Mouse (Mus musculus): ENCODE data around the gene Pdlim5.
"Not testable (repeated sequence)": the region's sequence is repeated elsewhere in the genome, so short reads cannot be mapped to it uniquely, and the experiment has no call there.

Gene Pdlim5

DNA sequence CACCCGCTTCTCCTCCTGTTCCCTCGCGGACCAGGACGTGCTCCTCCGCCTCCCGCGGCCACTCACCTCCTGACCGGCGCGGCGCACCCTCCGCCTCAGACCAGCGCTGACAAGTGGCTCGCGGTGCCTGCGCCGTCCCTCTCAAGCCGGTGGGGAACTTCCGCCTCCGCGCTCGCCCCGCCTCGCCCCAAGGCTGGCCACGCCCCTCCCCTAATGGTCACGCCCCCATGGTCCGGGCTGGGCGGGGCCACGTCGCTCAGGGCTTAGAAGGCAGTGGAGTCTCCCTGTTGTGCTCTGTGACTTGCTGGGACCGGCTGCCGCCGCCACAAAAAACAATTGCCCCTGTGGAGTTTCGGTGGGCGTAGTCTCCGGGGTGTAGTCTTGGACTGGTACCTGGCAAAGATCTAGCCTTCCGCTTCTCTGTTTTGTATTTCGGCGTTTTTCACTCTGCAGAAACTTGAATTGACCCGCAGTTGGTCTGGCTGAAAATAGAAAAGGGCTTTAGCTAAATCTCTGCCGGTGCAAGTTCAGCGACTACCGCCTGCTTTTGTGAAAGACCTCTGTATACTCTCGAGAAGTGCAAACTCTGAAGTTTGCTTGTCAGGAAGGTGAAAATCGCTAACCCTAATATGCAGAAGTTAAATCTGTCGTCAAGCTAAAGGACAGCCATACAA lies at the start of gene Pdlim5:
Pdlim5 (minus strand) TSS at position 177 of the 674 bp plus-strand sequence.
- peak; percentile 47 for DNase-seq

DNA sequence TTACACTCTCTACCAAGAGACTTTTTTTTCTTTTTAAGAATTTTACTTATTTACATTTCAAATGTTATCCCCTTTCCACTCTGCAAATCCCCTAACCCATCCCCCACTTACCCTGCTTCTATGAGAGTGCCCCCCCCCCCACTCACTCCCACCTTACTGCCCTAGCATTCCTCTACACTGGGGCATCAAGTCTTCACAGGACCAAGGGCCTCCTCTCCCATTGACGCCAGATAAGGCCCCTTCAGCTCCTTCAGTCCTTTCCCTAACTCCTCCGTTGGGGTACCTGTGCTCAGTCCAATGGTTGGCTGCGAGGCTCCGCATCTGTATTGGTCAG lies 48.2 kb upstream of the Pdlim5 start:
- no peak for DNase-seq

DNA sequence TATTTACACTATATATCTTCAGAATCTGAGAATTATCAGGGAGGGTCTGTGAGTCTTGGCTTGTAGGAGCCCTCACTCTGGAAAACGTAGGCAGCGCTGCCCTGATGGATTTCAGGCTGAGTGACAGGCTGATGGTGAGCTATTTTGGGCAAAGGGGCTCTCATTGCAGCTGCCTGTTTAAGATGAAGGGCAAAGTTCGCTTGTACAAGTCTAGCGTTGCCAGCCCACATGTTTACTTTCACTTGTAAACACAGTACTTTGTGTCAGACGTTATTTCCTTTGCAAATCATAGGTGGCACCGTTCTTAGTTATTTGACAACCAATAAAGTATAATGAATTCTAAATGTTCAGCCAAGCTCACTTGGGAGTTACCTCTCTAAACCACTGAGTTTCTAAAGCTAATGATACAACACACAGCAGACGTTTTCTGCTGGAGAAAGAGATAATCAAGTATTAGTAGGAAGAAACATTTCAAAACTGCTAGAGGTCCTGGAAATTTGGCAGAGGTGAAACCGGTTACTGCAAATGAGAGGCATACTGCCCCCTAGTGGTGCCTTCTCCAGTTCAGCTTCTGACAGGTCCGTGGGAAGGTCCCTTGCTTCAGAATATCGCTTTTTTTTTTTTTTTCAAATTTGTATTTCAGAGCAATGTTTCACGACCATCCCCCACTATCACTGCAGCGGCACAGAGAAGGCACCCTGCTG lies 47.7 kb upstream of the Pdlim5 start:
- DNase-seq = peak; percentile 57

DNA sequence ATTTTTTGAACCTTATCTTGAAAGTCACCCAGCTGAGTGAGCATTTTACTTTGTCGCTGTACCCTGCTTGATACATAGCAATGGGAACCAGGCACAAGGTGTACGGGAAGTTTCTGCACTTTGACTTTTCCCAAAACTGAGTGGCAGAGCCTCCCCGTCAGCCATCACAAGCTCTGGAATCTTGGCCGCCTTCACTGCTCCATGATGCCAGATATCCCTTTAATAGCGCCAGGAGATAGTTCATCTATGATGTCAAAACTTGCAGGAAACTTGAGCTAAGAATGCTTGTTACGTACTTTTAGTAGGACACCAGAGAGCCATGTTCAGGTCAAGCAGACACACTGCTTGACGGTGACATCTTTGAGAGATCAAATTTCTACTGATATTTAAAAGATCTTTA lies 46.7 kb upstream of the Pdlim5 start:
- DNase-seq = no peak

DNA sequence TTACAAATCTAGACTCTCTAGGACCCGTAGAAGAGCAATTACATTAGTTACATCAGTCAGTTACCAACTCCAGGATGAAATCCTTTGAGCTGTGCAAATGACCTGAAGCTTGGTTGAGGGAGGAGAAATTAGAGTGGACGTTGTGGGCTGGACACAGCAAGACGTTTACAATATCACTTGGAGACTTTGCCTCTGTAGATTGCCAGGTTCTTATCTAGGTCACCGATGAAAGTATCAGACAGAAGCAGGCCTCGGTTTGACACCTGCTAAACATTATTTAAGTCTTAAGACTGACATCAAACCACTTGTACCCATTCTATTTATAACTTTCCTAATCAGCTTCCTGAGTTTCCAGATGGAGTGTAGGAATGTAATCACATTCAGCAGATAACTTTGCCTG lies 45.6 kb upstream of the Pdlim5 start:
- no peak for DNase-seq

DNA sequence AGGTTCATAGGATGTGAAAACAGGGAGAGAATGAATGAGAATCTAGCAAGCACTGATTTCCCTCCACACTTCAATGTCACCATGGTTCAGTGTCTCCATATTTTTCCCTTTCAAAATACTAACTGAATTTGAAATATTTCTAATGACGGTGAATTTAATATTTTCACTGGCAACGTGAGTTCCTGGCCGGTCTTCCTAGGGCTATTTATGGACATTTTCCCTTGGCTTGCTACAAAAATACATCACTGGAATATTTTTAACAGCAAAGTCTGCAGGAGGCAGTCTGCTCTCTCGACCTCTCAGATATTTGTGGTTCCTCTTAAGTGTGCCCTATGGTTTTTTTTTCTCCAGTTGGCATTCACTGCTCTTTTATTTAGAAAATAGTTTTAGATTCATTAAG lies 44.7 kb upstream of the Pdlim5 start:
- DNase-seq = no peak

DNA sequence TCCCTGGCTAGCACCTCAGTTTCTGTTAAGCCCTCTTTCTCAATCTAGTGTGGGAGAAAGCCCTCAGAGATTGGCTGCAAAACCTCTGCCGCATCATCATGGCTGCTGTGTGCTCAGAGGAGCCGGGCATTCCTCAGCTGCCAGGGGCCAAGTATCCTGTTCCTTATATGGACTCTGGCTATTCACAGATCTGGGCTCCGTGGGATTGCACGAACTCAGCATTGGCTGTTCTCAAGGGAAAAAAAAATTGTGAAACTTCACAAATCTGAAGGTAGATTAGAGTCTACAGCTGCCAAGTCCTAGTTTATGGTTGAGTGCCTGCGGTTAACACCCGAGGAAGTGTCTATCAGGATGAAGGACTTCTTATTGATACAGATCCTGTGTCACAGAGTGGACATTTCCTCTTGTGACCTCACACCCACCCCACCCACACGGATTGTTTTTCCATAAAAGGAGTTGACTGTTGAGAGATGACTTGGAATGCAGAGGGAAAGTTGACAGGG lies 44.1 kb upstream of the Pdlim5 start:
- DNase-seq = no peak

DNA sequence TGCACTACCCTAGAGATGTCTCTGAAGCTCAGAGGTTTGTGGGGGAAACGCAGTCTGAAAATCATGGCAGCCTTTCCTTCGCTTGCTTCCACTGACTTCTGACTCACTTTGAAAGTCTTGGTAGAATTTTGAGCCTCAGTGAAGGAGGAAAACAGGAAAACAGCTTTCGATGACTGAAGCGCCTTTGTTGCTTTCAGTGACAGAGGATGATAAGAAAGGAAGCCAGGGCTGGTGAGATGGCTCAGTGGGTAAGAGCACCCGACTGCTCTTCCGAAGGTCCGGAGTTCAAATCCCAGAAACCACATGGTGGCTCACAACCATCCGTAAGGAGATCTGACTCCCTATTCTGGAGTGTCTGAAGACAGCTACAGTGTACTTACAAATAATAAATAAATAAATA lies 43.1 kb upstream of the Pdlim5 start:
- DNase-seq = not testable (repeated sequence)

DNA sequence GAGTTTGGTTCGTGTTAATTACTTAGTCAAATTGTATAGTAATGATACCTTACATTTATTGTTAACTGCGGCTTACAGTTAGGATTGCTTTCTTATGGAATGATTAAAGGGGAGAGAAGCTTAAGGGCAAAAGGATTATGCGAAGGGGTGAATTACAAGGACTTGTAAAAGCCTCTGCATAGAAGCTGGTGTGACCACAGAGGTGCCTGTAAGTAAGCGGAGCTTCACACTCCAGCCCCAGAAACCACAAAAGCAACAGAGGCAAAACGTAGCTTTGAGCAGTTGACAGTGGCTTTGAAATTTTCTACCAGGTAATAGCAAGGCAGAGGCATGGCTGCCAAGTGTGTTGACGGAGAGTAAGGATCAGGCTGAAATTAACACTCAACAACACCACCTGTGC lies 41.3 kb upstream of the Pdlim5 start:
- no peak for DNase-seq

DNA sequence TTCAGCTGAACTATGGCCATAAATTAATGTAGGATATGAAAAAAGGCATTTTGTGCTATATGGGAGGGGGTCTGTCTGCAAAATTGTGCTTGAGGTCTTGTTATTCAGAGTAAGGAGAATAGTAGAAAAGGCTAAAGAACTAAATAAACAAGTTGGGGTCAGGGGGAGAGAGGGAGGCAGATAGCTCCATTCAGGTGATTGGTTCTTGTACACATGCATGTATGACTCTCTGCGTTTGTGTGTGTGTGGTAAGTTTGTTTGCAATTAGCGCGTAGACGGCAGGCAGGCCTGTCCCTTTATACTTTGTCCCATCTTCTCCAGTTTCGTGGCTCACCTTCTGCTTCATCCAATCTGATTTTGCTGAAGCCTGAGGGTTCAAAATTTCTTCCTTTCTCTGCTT lies 40.7 kb upstream of the Pdlim5 start:
- DNase-seq = no peak

DNA sequence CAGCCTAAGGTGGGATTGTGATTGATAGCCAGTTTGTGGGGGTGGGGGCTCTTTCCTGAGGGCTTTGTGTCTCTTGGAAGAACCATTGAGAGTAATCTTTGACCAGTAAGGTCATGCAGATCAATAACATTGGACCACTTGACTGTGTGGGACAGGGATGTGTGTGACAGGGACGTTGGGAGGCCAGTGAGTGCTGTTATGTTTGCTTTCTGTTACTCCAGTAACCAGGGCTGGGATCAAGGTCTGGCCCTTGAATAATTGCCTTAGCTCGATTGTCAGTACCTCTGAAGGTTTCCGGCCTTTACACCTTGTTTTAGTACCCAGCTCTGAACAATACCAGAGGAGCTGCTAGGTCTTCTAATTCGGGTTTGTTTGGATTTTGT lies 39.3 kb upstream of the Pdlim5 start:
- no peak for DNase-seq

DNA sequence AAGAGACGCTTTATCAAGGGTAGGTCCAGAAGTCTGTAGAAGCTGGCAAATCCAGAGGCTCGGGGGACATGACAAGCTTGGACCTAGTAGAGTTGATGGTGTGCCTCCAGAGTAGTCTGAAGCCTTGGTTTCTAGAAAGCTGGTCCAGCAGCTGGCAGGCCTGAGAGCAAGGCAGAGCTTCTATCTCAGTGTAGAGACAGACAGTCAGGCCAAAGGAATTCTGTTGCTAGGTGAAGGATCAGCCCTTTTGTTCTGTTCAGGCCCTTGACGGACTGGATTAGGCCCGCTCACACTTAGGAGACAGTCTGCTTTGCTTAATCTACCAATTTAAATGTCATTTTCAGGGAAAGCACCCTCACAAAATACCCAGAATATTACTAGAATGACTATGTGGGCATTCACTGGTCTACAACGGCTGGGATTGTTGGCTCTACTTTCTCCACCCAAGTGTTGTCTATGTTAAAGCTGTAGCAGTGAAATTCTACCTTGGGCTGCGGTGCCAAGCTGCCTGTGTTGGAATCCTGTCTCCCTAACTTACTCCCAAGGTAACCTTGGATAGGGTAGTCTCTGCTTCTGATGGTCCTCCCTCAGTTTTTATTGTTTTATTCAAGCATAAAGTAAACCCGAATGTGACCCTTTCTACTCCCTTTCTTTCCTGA lies 38.8 kb upstream of the Pdlim5 start:
- no peak for DNase-seq

DNA sequence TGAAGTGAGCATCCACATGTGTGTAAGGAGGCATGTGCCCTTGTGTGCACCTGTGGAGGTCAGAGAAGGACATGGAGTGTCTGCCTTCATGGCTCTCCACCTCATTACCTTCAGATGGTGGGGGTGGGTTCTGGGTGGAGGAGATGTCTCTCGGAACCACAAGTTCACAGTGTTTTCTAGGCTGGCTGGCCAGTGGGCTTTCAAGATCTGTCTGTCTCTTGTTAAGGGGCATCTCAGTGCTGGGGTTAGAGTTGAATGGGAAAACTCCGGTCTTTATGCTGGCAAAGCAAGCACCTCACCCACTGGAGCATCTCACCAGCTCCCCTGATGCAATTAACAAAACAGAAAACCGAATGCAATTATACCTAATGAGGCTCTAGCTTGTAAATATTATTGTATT lies 36.0 kb upstream of the Pdlim5 start:
- no peak for DNase-seq

DNA sequence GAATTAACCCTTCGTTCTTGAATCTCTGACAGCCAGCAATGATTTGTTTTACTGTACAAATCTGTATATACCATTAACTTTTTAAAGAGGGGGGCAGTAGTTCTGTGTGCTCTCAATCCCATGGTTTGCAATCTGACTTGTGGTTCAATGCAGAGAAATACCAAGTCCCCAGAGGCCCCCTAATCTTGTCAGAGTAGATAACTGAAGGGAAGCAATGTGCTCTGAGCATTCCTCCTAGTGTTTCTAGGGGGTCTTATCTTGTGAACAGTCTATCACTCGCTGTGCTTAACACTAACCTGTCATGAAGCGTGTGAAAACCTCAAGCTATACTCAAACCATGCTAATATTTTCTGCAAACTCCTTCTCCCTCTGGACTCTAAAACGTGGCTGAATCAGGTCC lies 34.6 kb upstream of the Pdlim5 start:
- DNase-seq = no peak

DNA sequence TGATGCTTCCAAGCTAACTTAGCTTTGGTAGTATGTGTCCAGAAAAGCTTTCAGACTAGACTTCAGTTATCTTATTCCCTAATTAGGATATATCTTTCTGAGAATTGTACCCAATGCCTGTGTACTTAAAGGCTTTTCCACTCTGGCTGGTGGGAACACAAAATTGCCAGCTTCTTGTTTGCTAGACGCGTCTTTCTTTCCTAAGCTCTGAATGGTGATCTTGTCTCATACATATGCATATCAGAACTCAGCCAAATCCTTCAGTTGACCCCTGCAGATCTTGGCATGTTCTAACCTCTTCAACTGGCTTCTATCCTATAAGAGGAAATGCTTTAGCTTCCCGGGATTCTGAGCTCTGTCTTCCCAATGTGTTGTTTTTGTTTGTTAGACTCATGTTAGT lies 31.3 kb upstream of the Pdlim5 start:
- no peak for DNase-seq

DNA sequence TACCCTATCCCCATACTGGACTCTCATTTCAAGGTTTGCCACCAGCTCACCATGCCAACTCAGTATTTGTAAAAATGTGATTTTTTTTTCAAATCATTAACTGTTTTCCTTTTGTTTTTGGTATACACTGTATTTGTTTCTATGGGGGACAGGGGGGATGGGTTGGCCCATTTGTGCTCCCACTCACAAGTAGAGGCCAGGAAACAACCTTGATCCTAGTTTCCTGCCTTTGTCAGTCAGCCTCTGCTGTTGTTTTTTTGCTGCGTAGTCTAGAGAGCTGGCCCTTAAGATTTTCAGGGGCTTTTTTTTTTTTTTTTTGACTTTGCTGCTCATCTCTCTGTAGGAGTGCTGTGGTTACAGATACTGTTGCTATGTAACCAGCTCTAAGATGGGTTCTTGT lies 28.6 kb upstream of the Pdlim5 start:
- no peak for DNase-seq

DNA sequence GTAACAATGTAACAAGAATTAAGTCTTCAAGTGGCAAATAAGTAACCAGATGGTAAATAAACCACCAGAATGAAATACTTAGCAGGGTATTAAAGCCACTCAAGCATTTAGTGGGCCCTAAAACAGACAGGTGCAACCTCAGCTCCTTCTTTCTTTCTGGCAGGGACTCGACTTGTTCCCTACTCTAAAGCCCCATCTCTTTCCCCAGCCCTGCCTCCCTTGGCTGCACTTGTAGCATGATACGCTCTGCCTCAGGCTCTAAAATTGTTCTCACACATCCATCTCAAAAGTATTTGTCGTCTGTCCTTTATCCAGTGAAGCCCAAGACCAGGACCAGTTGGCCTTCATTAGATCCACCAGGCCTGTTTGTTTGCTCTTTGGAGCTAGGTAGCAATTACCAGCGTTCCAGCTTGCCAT lies 28.0 kb upstream of the Pdlim5 start:
- DNase-seq = no peak

DNA sequence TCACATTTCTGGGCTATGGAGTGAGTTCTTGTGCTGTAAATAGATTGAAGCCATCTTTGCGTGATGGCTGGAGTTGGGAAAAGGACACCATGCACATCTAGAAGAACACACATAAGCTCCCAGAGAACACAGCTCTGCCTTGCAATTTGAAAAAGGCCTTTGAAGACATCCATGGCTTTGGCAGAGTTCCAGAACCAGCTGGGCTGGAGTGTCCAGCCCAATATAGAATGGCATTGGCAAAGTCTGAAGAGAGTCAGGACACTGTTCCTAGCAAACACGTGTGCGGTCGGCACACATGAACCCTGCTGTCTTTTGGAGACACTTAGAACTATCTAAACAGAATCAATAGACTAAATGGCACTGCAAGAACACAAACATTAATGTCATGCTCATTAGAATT lies 26.7 kb upstream of the Pdlim5 start:
- DNase-seq = no peak

DNA sequence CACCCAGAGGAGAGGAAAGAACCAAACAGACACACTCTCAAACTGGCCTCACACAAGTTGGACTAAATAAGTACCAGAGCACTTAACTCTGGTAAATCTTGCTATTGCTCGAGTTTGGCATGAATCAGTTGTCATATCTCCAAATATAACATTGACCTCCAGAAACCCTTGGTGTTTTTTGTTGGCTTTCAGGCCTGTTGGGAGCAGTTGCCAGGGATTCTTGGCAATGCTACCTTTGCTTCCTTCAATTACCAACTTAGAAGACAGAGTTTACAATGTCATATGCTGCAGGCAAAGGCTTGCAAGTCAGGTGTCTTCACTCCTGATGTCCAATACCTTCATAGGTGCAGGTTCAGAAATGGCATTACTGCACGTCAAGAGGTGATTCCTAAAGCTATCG lies 26.0 kb upstream of the Pdlim5 start:
- no peak for DNase-seq

DNA sequence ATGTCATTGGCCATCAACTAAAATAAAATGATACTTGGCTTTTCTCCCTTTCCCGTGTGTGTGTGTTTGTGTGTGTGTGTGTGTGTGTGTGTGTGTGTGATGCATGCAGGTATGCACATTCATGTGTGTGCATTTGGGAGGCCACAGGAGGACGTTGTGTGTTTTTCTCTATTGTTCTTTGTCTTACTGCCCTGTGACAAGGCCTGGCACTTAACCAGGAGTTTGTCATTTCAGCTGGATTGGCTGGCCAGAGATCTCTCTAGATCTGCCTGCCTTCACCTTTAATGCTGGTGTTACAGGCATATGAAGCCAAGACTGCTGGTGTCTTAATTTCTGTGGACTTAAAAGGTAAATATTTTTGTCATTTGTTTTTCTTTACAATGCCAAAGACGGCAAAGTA lies 22.5 kb upstream of the Pdlim5 start:
- DNase-seq = no peak

DNA sequence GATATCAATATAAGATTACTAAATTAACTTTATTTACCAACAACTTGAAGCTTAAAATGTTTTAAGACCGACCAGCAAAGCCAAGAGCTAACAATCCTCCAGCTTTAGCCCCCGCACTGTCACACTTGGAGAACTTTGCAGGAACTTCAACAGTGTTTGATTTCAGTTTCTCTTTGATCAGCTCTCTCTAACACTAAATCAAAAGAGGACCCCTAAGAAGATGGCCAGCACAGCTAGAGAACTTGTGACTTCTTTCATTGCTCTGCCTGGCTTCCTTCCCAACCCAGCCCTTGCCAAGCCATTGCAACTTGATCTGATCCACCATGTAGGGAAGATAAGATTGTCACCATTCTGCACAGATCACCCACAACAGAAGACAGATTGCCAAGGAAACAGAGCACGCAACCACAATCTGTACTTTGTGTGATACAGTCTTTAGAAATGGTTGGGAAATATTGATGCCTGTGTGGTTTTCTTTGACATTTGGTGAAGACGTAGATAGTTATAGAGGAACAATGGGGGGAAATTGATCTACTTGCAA lies 17.9 kb upstream of the Pdlim5 start:
- no peak for DNase-seq

DNA sequence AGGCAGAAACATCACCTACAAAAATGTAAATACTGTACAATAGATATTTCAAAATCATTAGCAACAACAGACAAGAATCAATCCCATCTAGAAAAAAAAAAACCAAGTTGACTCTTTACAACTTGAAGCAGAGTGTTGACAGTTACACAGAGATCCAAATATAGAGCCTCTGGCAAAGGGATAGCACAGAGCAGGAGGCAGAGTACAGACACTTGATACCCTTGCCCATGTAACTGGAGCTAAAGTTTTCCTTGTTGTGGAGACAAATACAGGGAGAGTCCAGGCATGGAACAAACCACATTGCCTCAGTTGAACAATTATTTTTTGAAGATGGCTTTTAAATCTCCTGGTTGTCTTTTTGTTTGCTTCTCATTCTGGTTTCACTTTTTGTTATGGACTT lies 15.4 kb upstream of the Pdlim5 start:
- no peak for DNase-seq

DNA sequence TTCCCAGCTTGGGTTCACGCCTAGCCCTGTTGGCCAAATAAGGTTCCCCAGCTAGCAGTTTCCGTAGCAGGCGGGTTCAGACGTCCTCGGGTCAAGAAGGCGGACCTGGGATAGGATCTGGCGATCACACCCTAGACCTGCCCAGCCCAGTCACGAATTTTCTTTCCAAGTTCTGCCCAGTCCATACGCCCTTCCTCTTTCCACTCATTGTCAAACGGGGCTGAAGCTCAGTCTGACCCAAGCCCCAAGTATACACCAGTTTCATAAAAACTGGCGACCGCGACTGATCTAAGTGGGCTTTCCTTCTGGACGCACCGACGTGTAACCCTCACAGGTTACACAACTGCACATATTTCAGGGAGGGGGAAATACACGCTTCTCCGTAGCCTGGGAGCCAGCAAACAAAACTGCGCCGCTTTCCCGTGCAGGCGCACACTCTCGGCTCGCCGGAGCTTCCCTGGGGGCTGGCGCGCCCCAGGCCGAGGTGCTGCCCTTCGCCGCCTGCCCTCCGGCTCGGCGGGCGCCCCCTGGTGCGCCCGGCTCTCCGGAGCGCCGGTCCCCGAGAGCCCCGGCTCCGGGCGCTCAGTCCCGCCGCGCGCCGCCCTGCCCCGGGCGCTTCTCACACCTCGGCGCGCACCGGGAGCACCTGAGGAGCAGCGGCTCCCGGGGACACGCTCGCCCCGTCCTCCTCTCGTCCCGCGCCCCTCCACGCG lies 544 bp downstream of the Pdlim5 start:
- peak; percentile 1 for DNase-seq

Measured in cerebellum, adult 11 months (tissue).